Mouse (Mus musculus) hematopoietic stem cell, adult 5-6 weeks (primary cell): ENCODE measurements at regions not wholly inside any gene's neighbourhood (a gene's known extent, or its start where the extent isn't known, plus 50 kb on each side); places are given as distances from the start of the nearest gene placed in this dataset.
A peak's percentile ranks its signal among the peaks of the same experiment; 100 is the strongest.
"Not testable (repeated sequence)": the region's sequence is repeated elsewhere in the genome, so short reads cannot be mapped to it uniquely, and the experiment has no call there.

Experiments
- ATAC-seq, 2 experiments: fragments of 125-278 bp in 1 of 2; replicated peaks in 1 of 2; 2 replicates each; pipeline ENCODE4 v1.8.0; 2016 to 2017; ENCODE audit warnings: inconsistent platforms in 2 of 2, mild to moderate bottlenecking in 2 of 2, moderate number of reproducible peaks in 2 of 2, low read depth in 1 of 2, moderate TSS enrichment in 1 of 2; ENCODE audit not compliant: low FRiP score in 2 of 2, poor library complexity in 2 of 2, severe bottlenecking in 2 of 2, insufficient read depth in 1 of 2, low TSS enrichment in 1 of 2

DNA sequence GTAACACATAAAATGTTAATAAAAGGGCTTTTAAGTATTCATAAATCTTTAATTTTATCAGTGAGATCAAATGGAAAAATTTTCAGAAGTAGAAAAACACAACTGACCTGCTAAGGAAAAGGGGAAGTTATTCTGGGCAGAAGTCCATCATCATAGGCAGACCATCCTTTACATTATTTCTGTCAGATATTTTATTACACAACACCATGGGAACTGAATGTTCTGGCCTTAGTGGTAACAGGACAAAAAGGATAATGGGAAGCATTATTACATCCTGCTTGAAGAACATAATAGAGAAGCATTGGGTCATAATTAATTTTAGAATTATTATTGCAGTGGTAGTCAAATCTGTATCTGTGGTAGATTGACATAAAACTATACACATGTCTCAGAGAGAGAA is 603.5 kb upstream of the Gje1 start:
- ATAC-seq, result no peak

- no peak for ATAC-seq
Measured at GRCm38 (mm10) chr10:15317017-15317607, 599.1 kb upstream of the Gje1 start.

GRCm38 (mm10) chr10:15310650-15311049 is 592.6 kb upstream of the Gje1 start:
- no peak for ATAC-seq

- ATAC-seq, result no peak
Measured at GRCm38 (mm10) chr10:15305811-15306473, 587.9 kb upstream of the Gje1 start.

DNA sequence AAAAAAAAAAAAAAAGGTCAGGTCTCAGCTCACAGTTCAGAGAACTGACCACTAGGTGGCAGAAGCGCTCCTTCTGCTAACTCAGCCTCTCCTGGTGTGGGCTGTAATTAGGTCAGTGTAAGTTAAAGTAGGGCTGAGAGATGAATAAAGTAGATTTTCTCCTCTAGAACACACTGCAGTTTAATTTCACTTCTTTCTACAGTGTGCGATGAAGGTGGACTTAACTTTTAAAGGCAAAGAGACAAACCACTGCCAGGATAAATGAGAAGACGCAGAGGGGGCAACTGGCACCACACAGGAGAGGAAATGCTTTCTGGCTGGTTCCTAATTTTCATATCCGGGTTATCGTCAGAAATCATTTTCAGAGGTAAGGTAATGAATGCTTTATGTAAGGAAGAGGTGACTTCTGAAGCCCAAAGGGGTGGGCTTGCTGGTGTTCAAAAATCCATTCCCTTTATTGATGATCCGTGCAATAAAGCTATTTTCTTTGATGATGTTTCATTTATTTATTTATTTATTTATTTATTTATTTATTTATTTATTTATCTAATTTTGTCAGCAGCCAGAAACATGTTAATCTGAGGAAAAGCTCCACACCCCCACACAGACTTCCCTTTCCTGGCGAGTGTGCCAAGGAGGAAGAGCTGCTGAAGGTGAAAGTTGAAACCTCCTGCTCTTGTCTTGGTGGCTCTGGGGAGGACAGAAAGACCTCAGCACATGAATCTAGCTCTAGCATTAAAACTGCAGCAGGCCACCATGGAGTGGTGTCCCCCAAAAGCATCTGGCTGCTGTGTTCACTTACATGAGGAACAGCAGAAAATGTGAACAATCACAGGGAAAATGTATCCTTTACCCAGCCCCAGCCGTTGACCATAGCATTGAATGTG is 582.4 kb upstream of the Gje1 start:
- peak; percentile 92 to 93 for ATAC-seq

- ATAC-seq, result no peak
Measured at GRCm38 (mm10) chr10:15299331-15300198, 581.6 kb upstream of the Gje1 start.

DNA sequence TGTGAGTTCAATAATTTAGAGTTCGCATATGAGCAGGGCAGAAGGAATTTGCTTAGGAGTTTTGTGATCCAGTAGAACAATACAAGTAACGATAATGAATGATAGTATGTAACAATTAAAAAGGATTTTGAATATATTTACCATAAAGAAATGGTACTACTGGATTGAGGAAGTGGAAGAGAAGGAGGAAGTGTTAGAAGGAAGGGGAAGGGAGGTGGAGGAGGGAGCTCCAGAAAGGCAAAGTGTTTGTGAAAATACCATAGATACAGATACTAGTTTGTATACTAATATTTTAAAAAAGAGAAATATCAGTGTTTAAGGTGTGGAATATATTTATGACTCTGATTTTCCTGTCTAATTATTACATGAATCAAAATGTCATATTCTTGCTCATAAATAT is 579.2 kb upstream of the Gje1 start:
- no peak for ATAC-seq

- ATAC-seq, result no peak
Measured at GRCm38 (mm10) chr10:15294125-15294524, 576.1 kb upstream of the Gje1 start.

GRCm38 (mm10) chr10:15263337-15263736 is 545.3 kb upstream of the Gje1 start:
- not testable (repeated sequence) for ATAC-seq

- ATAC-seq, result peak; percentile 60 to 67; a peak in 3 of 4 replicates
Measured at GRCm38 (mm10) chr10:15262282-15262681, 544.3 kb upstream of the Gje1 start.

GRCm38 (mm10) chr10:15249402-15250086 is 531.5 kb upstream of the Gje1 start:
- ATAC-seq, result no peak

DNA sequence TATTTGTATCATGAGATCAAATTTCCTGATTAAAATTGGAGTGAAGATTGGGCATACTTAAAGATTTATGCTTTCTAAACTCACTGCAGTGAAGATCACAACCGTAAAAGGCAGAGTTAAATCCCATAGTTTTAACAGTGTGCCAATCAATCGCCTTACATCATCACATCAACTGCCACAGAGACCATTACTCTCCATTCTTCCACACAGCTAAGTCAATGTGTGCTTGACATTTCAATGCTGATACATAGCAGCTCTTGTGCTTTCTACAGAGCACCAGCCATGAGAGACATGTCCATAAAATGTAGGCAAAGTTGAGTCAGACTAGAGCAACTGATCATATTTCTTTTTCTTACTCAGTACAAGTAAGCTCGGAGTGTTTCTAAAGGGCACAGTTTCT is 530.9 kb upstream of the Gje1 start:
- no peak for ATAC-seq

- ATAC-seq, result no peak
Measured at GRCm38 (mm10) chr10:15244376-15245262, 526.6 kb upstream of the Gje1 start.

DNA sequence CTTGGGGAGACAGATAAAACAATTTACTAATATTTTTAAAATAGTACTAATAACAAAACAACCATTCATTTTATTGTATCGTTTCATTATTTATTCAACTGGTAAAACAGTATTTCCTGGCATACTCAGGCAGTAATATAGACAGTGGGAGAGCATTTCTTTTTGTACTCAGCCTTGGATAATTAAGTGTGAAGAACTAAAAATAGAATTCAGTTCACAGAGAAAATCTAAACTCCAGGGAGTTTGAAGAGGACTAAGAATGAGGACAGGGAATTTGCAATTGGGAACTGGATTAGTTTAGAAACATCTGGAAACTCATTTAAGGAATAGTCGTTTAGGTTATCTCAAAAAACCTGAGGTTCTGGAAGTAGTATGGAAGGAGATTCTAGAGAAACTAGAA is 525.4 kb upstream of the Gje1 start:
- no peak for ATAC-seq

DNA sequence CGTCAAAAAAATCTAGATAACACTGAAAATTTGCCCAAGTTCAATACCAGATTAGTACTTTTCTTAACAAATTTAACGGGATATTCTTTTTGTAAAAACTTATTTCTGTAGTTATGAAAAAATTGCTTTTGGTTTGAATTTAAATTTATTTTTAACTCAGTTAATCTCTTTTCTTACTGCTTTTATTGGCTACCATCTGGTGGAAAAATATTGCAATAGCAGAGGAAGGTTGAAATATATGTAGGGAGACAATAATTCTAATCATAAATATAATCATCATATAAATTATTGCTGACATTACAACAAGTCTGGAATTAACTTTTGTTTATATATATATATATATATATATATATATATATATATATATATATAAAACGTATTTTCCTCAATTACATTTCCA is 500.9 kb upstream of the Gje1 start:
- no peak for ATAC-seq

DNA sequence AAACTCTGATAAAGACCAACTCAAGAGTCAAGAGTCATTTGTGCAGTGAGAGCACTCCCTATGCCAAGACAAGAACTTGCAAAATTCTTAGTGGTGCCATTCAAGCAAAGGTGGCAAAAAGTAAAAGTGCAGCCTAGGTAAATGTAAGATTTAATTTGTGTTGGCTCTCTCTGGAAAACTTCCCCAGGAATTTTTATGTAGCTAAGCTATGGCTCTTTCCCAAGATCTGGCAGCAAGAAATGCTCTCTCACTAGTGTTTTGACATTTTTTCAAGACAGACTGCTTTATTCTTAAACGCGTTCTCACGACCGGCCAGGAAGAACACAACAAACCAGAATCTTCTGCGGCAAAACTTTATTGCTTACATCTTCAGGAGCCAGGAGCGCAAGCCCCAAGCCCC is 461.6 kb upstream of the Gje1 start:
- ATAC-seq, result no peak
